Mouse (Mus musculus) neural tube, embryonic 12.5 days (tissue): ENCODE data around the gene Cabp1. TPM values are rescaled to one million over a fixed set of nuclear protein-coding genes. Genes with fewer than 3 reads are reported as not detected.

Source experiments
- ATAC-seq: fragments of 200-750 bp; cut with Nextera tagmentation; 2 replicates; pipeline ENCODE4 v1.8.0; 2017; ENCODE audit warnings: low read depth, mild to moderate bottlenecking, moderate TSS enrichment, moderate library complexity; ENCODE audit not compliant: low FRiP score
- H3K27ac ChIP-seq: fragments of 300-500 bp; sonication (generic); 2 replicates; pipeline ENCODE4 v1.5.1; 2016
- H3K27me3 ChIP-seq: fragments of 300-500 bp; sonication (generic); replicated peaks from 2 replicates; pipeline ENCODE4 v1.6.1; 2016; ENCODE audit warnings: mild to moderate bottlenecking
- H3K36me3 ChIP-seq: fragments of 300-500 bp; sonication (generic); 2 replicates; pipeline ENCODE4 v1.6.1; 2016; ENCODE audit warnings: mild to moderate bottlenecking
- H3K4me1 ChIP-seq: fragments of 300-500 bp; sonication (generic); 2 replicates; pipeline ENCODE4 v1.6.1; 2016
- H3K4me2 ChIP-seq: fragments of 300-500 bp; sonication (generic); replicated peaks from 2 replicates; pipeline ENCODE4 v1.6.1; 2016; ENCODE audit warnings: mild to moderate bottlenecking
- H3K4me3 ChIP-seq: fragments of 300-500 bp; sonication (generic); 2 replicates; pipeline ENCODE4 v1.5.1; 2016
- H3K9ac ChIP-seq: fragments of 300-500 bp; sonication (generic); 2 replicates; pipeline ENCODE4 v1.6.1; 2016; ENCODE audit warnings: mild to moderate bottlenecking
- H3K9me3 ChIP-seq: fragments of 300-500 bp; sonication (generic); 2 replicates; pipeline ENCODE4 v1.6.1; 2016; ENCODE audit warnings: mild to moderate bottlenecking
- WGBS: fragments of 180-500 bp; shearing (Covaris S2); methylation state at CpG from one replicate; pipeline ENCODE4 v1.1.7; 2016; 5-methylcytosine and 5-hydroxymethylcytosine counted together
- polyA plus RNA-seq: library from polyadenylated mRNA; unstranded; fragments of >200 nt; fragmentation: Nextera tagmentation; extraction: Ambion mirVana; gene quantifications from 2 replicates; pipeline ENCODE4 v1.2.1, GENCODE M21; 2016

Cabp1 gene
- 24.0 and 24.6 TPM in 2 replicates for polyA plus RNA-seq

DNA sequence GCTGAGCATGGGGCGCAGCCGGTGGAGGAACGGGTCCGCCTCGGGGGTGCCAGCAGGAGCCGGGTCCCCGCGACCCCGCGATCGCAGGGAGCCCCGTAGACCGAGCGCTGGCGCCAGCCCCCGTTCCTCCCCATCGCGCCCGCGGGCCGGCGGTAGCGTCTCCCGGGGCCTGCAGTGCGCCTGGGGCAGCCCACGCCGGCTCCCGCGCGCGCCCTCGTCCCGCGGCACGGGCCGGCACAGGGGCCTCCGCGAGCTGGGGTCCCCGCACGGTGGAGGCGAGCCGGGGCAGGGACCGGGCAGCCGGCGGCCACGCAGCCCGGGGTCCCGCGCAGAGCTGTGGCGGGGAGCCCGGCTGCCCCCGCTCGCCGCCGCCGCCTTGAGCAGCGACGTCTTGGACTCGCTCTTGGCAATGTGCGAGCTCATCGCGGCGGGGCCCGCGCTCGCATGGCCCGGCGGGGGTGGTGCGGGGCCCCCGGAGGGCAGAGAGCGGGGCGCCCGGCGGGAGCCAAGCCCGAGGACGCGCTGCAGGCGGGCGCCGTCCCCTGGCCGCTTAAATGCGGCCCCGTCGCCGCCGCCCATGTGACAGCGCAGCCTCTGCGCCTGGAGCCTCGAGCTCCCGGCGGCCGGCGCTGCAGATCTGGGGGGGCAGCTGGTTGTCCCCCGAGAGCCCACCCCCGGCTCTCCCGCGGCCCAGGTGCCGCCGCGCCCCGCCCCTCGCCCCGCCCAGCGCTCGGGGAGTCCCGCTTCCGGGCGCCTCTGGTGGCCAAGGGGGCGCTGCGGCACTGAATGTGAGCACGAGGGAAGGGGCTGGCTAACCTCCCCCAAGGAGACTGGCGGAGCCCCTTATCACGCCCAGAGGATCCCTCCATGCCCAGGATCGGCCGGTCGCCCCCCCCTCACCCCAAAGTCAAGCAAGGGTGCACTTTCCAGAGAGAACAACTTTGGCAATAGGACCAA, at the start of gene Cabp1:
Cabp1 (minus strand) TSS at position 713 of the 957 bp plus-strand sequence.
- H3K9ac ChIP-seq: peak within 1 kb of the TSS; percentile 85
- H3K27ac ChIP-seq: peak within 1 kb of the TSS; percentile 46; the same call in 1 of the 2 replicates
- peak; percentile 41 for ATAC-seq
- H3K4me1 ChIP-seq: peaks cover 38% of the 10 kb centered on the region
- H3K27me3 ChIP-seq: peaks cover 39% of the 10 kb centered on the region
- under 1% methylated on average over 112 of the region's 116 CpGs for WGBS
- H3K4me2 ChIP-seq: peak within 1 kb of the TSS; percentile 100
- H3K4me3 ChIP-seq: peak within 1 kb of the TSS; percentile 71
- no peaks in the 10 kb centered on the region for H3K9me3 ChIP-seq
- H3K36me3 ChIP-seq: no peaks in the 10 kb centered on the region

- H3K9ac ChIP-seq: no peak overlapping the region
- peaks cover 56% of the 10 kb centered on the region for H3K36me3 ChIP-seq
- WGBS: 86% methylated on average over 11 of the region's 11 CpGs
- ATAC-seq: no peak
- H3K27ac ChIP-seq: no peak overlapping the region
- no peak overlapping the region for H3K4me3 ChIP-seq
- H3K9me3 ChIP-seq: no peaks in the 10 kb centered on the region
- H3K4me1 ChIP-seq: peaks cover 14% of the 10 kb centered on the region
- no peaks in the 10 kb centered on the region; the same call in 1 of the 2 replicates for H3K27me3 ChIP-seq
- no peak overlapping the region for H3K4me2 ChIP-seq
Measured at GRCm38 (mm10) chr5:115240191-115240590, 46.0 kb upstream of the Cabp1 start.

- Histone ChIP-seq H3K4me3 (peak overlapping the region; percentile 86), H3K4me2 (peak overlapping the region; percentile 92), H3K27me3 (peaks cover 4% of the 10 kb centered on the region; the same call in 1 of the 2 replicates), H3K36me3 (peaks cover 42% of the 10 kb centered on the region), H3K9me3 (no peaks in the 10 kb centered on the region), H3K4me1 (peaks cover 16% of the 10 kb centered on the region), H3K27ac (no peak overlapping the region), H3K9ac (0 out of 2 replicates have a peak overlapping the region, but pooled peaks have one; percentile 85)
- WGBS: 5% methylated on average over 11 of the region's 11 CpGs
- no peak for ATAC-seq
Measured at GRCm38 (mm10) chr5:115238729-115239195, 44.6 kb upstream of the Cabp1 start.

- Histone ChIP-seq H3K27ac (0 out of 2 replicates have a peak overlapping the region, but pooled peaks have one; percentile 32), H3K4me1 (peaks cover 16% of the 10 kb centered on the region), H3K4me2 (peak overlapping the region; percentile 92), H3K36me3 (peaks cover 35% of the 10 kb centered on the region), H3K9me3 (no peaks in the 10 kb centered on the region), H3K9ac (peak overlapping the region; percentile 85), H3K4me3 (peak overlapping the region; percentile 86), H3K27me3 (peaks cover 4% of the 10 kb centered on the region; the same call in 1 of the 2 replicates)
- under 1% methylated on average over 88 of the region's 88 CpGs for whole genome bisulfite sequencing
- ATAC-seq: peak; percentile 53
Measured at GRCm38 (mm10) chr5:115237803-115238728, 43.9 kb upstream of the Cabp1 start.

- Histone ChIP-seq H3K4me1 (peaks cover 22% of the 10 kb centered on the region), H3K4me2 (peak within 1 kb of the TSS; percentile 81), H3K27me3 (peaks cover 4% of the 10 kb centered on the region; the same call in 1 of the 2 replicates), H3K36me3 (peaks cover 12% of the 10 kb centered on the region), H3K9ac (peak within 1 kb of the TSS; percentile 61), H3K4me3 (peak within 1 kb of the TSS; percentile 46), H3K9me3 (no peaks in the 10 kb centered on the region), H3K27ac (no peak within 1 kb of the TSS)
- 1% methylated on average over 21 of the region's 21 CpGs for WGBS
- ATAC-seq: peak; percentile 73
Measured at GRCm38 (mm10) chr5:115235786-115236263, 41.6 kb upstream of the Cabp1 start, which contains the start of gene Pop5. Gene Pop5, plus strand, starts transcription at chr5:115235836.

- H3K27me3 ChIP-seq: peaks cover 4% of the 10 kb centered on the region; the same call in 1 of the 2 replicates
- H3K4me3 ChIP-seq: peak overlapping the region; percentile 46
- peaks cover 8% of the 10 kb centered on the region for H3K36me3 ChIP-seq
- H3K4me2 ChIP-seq: peak overlapping the region; percentile 81
- ATAC-seq: peak; percentile 41
- H3K9ac ChIP-seq: peak overlapping the region; percentile 61
- peaks cover 22% of the 10 kb centered on the region for H3K4me1 ChIP-seq
- H3K27ac ChIP-seq: no peak overlapping the region
- WGBS: under 1% methylated on average over 45 of the region's 45 CpGs
- no peaks in the 10 kb centered on the region for H3K9me3 ChIP-seq
Measured at GRCm38 (mm10) chr5:115235323-115235771, 41.2 kb upstream of the Cabp1 start.

DNA sequence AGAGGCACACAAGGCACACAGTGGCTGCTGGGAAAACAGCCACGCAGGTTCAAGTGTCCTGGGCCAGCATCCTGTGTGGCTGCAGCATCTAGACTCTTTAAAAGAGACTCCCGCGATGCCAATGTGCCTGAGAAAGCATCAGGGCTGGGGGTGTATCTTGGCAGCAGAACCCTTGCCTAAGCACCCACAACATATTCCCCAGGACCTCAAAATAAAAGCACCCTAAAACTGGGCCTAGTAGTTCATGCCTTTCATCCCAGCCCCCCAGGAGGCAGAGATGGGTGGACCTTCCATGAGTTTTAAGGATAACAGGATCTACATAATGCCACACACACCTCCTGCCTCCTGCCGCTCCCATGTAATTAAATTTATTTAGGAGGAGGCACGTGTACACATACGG, 40.3 kb upstream of the Cabp1 start:
- Histone ChIP-seq H3K36me3 (no peaks in the 10 kb centered on the region), H3K4me1 (peaks cover 22% of the 10 kb centered on the region), H3K9ac (no peak overlapping the region), H3K4me3 (no peak overlapping the region), H3K27me3 (peaks cover 4% of the 10 kb centered on the region; the same call in 1 of the 2 replicates), H3K27ac (no peak overlapping the region), H3K4me2 (no peak overlapping the region), H3K9me3 (no peaks in the 10 kb centered on the region)
- WGBS: 43% methylated on average over 6 of the region's 6 CpGs
- ATAC-seq: no peak

GRCm38 (mm10) chr5:115233031-115233780, 39.0 kb upstream of the Cabp1 start:
- Histone ChIP-seq H3K27me3 (peaks cover 4% of the 10 kb centered on the region; the same call in 1 of the 2 replicates), H3K4me1 (peaks cover 16% of the 10 kb centered on the region), H3K9me3 (no peaks in the 10 kb centered on the region), H3K27ac (no peak overlapping the region), H3K36me3 (no peaks in the 10 kb centered on the region), H3K4me3 (no peak overlapping the region), H3K9ac (no peak overlapping the region), H3K4me2 (no peak overlapping the region)
- WGBS: 93% methylated on average over 14 of the region's 14 CpGs
- no peak for ATAC-seq

DNA sequence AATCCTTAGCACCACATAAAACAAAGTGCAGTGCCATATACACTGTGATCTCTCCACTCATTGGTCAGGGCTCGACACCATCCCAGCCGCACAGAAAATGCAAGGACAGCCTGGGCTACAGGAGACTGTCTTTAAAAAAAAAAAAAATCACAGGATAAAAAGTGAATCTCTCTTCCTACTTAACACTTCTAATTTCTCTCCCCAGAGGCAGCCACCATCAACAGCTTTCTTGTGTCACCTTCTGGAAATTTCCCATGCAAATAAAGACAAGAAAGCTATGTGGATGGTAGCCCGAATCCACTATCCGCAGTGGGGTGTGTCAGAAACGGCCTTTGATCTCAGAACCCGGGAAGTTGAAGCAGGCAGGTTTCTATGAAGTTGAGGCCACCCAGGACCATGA, 38.3 kb upstream of the Cabp1 start:
- Histone ChIP-seq H3K4me1 (peaks cover 16% of the 10 kb centered on the region), H3K36me3 (no peaks in the 10 kb centered on the region), H3K4me3 (no peak overlapping the region), H3K9me3 (no peaks in the 10 kb centered on the region), H3K27me3 (peaks cover 4% of the 10 kb centered on the region; the same call in 1 of the 2 replicates), H3K4me2 (no peak overlapping the region), H3K27ac (no peak overlapping the region), H3K9ac (no peak overlapping the region)
- ATAC-seq: no peak
- WGBS: 65% methylated on average over 6 of the region's 6 CpGs

GRCm38 (mm10) chr5:115231552-115232120, 37.5 kb upstream of the Cabp1 start:
- no peak for ATAC-seq
- Histone ChIP-seq H3K4me2 (no peak overlapping the region), H3K27me3 (peaks cover 4% of the 10 kb centered on the region; the same call in 1 of the 2 replicates)

More at GRCm38 (mm10) chr5:115231552-115232120, 37.5 kb upstream of the Cabp1 start:
- peaks cover 16% of the 10 kb centered on the region for H3K4me1 ChIP-seq
- H3K27ac ChIP-seq: no peak overlapping the region
- WGBS: 51% methylated on average over 16 of the region's 16 CpGs
- no peak overlapping the region; the same call in 1 of the 2 replicates for H3K9ac ChIP-seq
- no peaks in the 10 kb centered on the region for H3K36me3 ChIP-seq
- H3K4me3 ChIP-seq: no peak overlapping the region
- H3K9me3 ChIP-seq: no peaks in the 10 kb centered on the region
